Mouse (Mus musculus) liver, embryonic 14.5 days (tissue): ENCODE measurements around the gene Klhl36.

Source experiments
- CTCF ChIP-seq: IDR thresholded peaks from 2 replicates; pipeline ENCODE4 v1.5.1; 2016; ENCODE audit warnings: antibody characterized with exemption, low read depth, control low read depth
- EP300 ChIP-seq: IDR thresholded peaks from 2 replicates; pipeline ENCODE4 v1.6.1; 2016; ENCODE audit warnings: antibody characterized with exemption, low read depth

- TF ChIP-seq EP300 (no peak), CTCF (no peak)
These were observed 35.9 kb upstream of the Klhl36 start for GRCm38 (mm10) chr8:119825950-119826730.
